8 mouse cellular contexts compared by ENCODE assay signal in genomic region chr9:21748033-21748432, GRCm38 (mm10). TPM values are rescaled to one million over a fixed set of nuclear protein-coding genes. Genes with fewer than 3 reads are reported as not detected.
A peak's percentile ranks its signal among the peaks of the same experiment; 100 is the strongest.
DNase-seq lines count a peak whose midpoint lies in the region; ATAC-seq and TF ChIP-seq lines count a peak whose summit lies in the region.

No protein-coding gene starts in this region.

- no peaks in the 10 kb centered on the region for H3K27me3 ChIP-seq in midbrain, postnatal 0 days (ENCODE audit: insufficient read depth, low read length)
- no peaks in the 10 kb centered on the region for H3K27me3 ChIP-seq in midbrain, embryonic 10.5 days (ENCODE audit: low read depth, poor library complexity, severe bottlenecking)
- no peaks in the 10 kb centered on the region for H3K27me3 ChIP-seq in cerebellum, adult 2 months (ENCODE audit: control insufficient read depth, insufficient read depth, low read length)
- H3K27me3 ChIP-seq in heart, postnatal 0 days (ENCODE audit: control insufficient read depth, insufficient read depth, low read length): no peaks in the 10 kb centered on the region

- H3K9ac ChIP-seq in midbrain, postnatal 0 days (replicated peaks; ENCODE audit: low read length, poor library complexity, severe bottlenecking): no peak overlapping the region
- H3K9ac ChIP-seq in heart, postnatal 0 days (replicated peaks; ENCODE audit: low read depth, low read length): no peak overlapping the region

- WGBS in midbrain, postnatal 0 days: 61% methylated on average over 7 of the region's 7 CpGs
- WGBS in midbrain, embryonic 10.5 days: 80% methylated on average over 7 of the region's 7 CpGs
- 4% methylated on average over 7 of the region's 7 CpGs for WGBS in cerebellum, adult 2 months
- 3% methylated on average over 7 of the region's 7 CpGs for WGBS in heart, postnatal 0 days

- no peak overlapping the region for H3K4me3 ChIP-seq in midbrain, postnatal 0 days (ENCODE audit: low read depth, low read length)
- H3K4me3 ChIP-seq in midbrain, embryonic 10.5 days: no peak overlapping the region
- H3K4me3 ChIP-seq in cerebellum, adult 2 months (replicated peaks; ENCODE audit: insufficient read depth, low read depth, low read length): no peak overlapping the region
- peak overlapping the region; percentile 2; the same call in 1 of the 2 replicates for H3K4me3 ChIP-seq in heart, postnatal 0 days (ENCODE audit: low read depth, low read length)

- no peaks in the 10 kb centered on the region for H3K9me3 ChIP-seq in midbrain, postnatal 0 days (ENCODE audit: low read length)
- H3K9me3 ChIP-seq in midbrain, embryonic 10.5 days (replicated peaks): no peaks in the 10 kb centered on the region
- no peaks in the 10 kb centered on the region for H3K9me3 ChIP-seq in heart, postnatal 0 days (replicated peaks; ENCODE audit: control insufficient read depth, low read length)

- no peak for TF ChIP-seq POLR2A in cerebellum, adult 2 months (IDR thresholded peaks at IDR 0.05; ENCODE audit: borderline replicate concordance, insufficient read depth, low read length)

- TF ChIP-seq EP300 in heart, postnatal 0 days (IDR thresholded peaks at IDR 0.05; ENCODE audit: low read depth): peak; percentile 82

- H3K4me1 ChIP-seq in midbrain, postnatal 0 days (ENCODE audit: insufficient read depth, low read length): no peaks in the 10 kb centered on the region
- H3K4me1 ChIP-seq in midbrain, embryonic 10.5 days: peaks cover 5% of the 10 kb centered on the region; the same call in 1 of the 2 replicates
- peaks cover 47% of the 10 kb centered on the region for H3K4me1 ChIP-seq in cerebellum, adult 2 months (ENCODE audit: control insufficient read depth, insufficient read depth, low read length)
- H3K4me1 ChIP-seq in heart, postnatal 0 days (ENCODE audit: control insufficient read depth, insufficient read depth): peaks cover 28% of the 10 kb centered on the region; the same call in 1 of the 2 replicates

- no peak for ATAC-seq in midbrain, postnatal 0 days (ENCODE audit: low FRiP score)
- ATAC-seq in heart, postnatal 0 days (ENCODE audit: insufficient read depth, low read depth): peak; percentile 84

- TF ChIP-seq CTCF in midbrain, postnatal 0 days (IDR thresholded peaks at IDR 0.05): no peak
- TF ChIP-seq CTCF in cerebellum, adult 2 months (IDR thresholded peaks at IDR 0.05; ENCODE audit: borderline replicate concordance, insufficient read depth, low read depth, low read length): peak; percentile 3; the same call in 1 of the 2 replicates
- no peak for TF ChIP-seq CTCF in heart, postnatal 0 days (IDR thresholded peaks at IDR 0.05; ENCODE audit: low read depth)

- no peak overlapping the region for H3K27ac ChIP-seq in midbrain, postnatal 0 days (ENCODE audit: low read depth, low read length)
- no peak overlapping the region for H3K27ac ChIP-seq in midbrain, embryonic 10.5 days (replicated peaks)
- H3K27ac ChIP-seq in cerebellum, adult 2 months (ENCODE audit: insufficient read depth, low read length): peak overlapping the region; percentile 98
- peak overlapping the region; percentile 81 for H3K27ac ChIP-seq in heart, postnatal 0 days (ENCODE audit: low read depth)

- peaks cover 46% of the 10 kb centered on the region for H3K36me3 ChIP-seq in midbrain, postnatal 0 days (ENCODE audit: insufficient read depth, low read length)
- H3K36me3 ChIP-seq in midbrain, embryonic 10.5 days: peaks cover 81% of the 10 kb centered on the region
- peaks cover 51% of the 10 kb centered on the region for H3K36me3 ChIP-seq in heart, postnatal 0 days (replicated peaks; ENCODE audit: control insufficient read depth, insufficient read depth, low read length)

- H3K4me2 ChIP-seq in midbrain, postnatal 0 days (ENCODE audit: low read depth, low read length, poor library complexity, severe bottlenecking): no peak overlapping the region
- peak overlapping the region; percentile 10; the same call in 1 of the 2 replicates for H3K4me2 ChIP-seq in heart, postnatal 0 days (ENCODE audit: low read depth, low read length)

- peak; percentile 78 for DNase-seq in midbrain, postnatal 0 days (ENCODE audit: low spot score)
- no peak for DNase-seq in midbrain, embryonic 10.5 days (ENCODE audit: low spot score)
- peak; percentile 93 to 99 for DNase-seq in cerebellum, adult 2 months
- DNase-seq in heart, postnatal 0 days (ENCODE audit: low spot score): peak; percentile 92
- DNase-seq in liver: peak; percentile 35
- no peak for DNase-seq in spleen, adult 12 weeks (ENCODE audit: low spot score)
- DNase-seq in spleen, postnatal 14 days (ENCODE audit: low spot score in 2 of 2): no peak
- DNase-seq in spleen, adult 18-20 months: no peak

RNA-seq across cellular contexts. Expression of gene Spc24, which starts 12.1 kb away (rescaled TPM):
- total RNA-seq in midbrain, postnatal 0 days (2014; rRNA removed): 5.5 and 6.6 TPM in 2 replicates
- 6.3 and 8.2 TPM in 2 replicates for polyA plus RNA-seq in midbrain, postnatal 0 days (2015; fragmentation: Nextera tagmentation; extraction: Ambion mirVana)
- 146 and 175 TPM in 2 replicates for polyA plus RNA-seq in midbrain, embryonic 10.5 days (2016; fragmentation: Nextera tagmentation; extraction: Ambion mirVana)
- polyA plus RNA-seq in cerebellum, adult 2 months (2012; rRNA removed): 3.8 TPM in 2 replicates
- 22.3 and 76.0 TPM in 2 replicates for total RNA-seq in heart, postnatal 0 days (2014; rRNA removed; ENCODE audit: low replicate concordance)
- 35.2 and 40.3 TPM in 2 replicates for polyA plus RNA-seq in heart, postnatal 0 days (2015; fragmentation: Nextera tagmentation; extraction: Ambion mirVana)

RNA-seq across cellular contexts. Expression of gene Ldlr, which starts 24.8 kb away (rescaled TPM):
- total RNA-seq in midbrain, postnatal 0 days (2014; rRNA removed): 16.7 and 27.7 TPM in 2 replicates
- 9.6 and 10.3 TPM in 2 replicates for polyA plus RNA-seq in midbrain, postnatal 0 days (2015; fragmentation: Nextera tagmentation; extraction: Ambion mirVana)
- polyA plus RNA-seq in midbrain, embryonic 10.5 days (2016; fragmentation: Nextera tagmentation; extraction: Ambion mirVana): 52.2 and 58.9 TPM in 2 replicates
- 34.1 and 34.2 TPM in 2 replicates for polyA plus RNA-seq in cerebellum, adult 2 months (2012; rRNA removed)
- 36.8 and 42.9 TPM in 2 replicates for total RNA-seq in heart, postnatal 0 days (2014; rRNA removed; ENCODE audit: low replicate concordance)
- polyA plus RNA-seq in heart, postnatal 0 days (2015; fragmentation: Nextera tagmentation; extraction: Ambion mirVana): 8.0 and 10.9 TPM in 2 replicates

RNA-seq across cellular contexts. Expression of gene Kank2, which starts 50.5 kb away (rescaled TPM):
- 14.9 and 15.2 TPM in 2 replicates for total RNA-seq in midbrain, postnatal 0 days (2014; rRNA removed)
- polyA plus RNA-seq in midbrain, postnatal 0 days (2015; fragmentation: Nextera tagmentation; extraction: Ambion mirVana): 2.9 TPM in 2 replicates
- polyA plus RNA-seq in midbrain, embryonic 10.5 days (2016; fragmentation: Nextera tagmentation; extraction: Ambion mirVana): 8.6 and 9.5 TPM in 2 replicates
- polyA plus RNA-seq in cerebellum, adult 2 months (2012; rRNA removed): 44.7 and 50.6 TPM in 2 replicates
- 78.5 and 92.4 TPM in 2 replicates for total RNA-seq in heart, postnatal 0 days (2014; rRNA removed; ENCODE audit: low replicate concordance)
- polyA plus RNA-seq in heart, postnatal 0 days (2015; fragmentation: Nextera tagmentation; extraction: Ambion mirVana): 10.3 and 10.9 TPM in 2 replicates

Comparison
In these comparisons a context has a peak if more than half of its experiments do, and no peak if none do; other contexts are left out.
1. DNase-seq: peak in midbrain, postnatal 0 days (single experiment), cerebellum, adult 2 months (2 of 2), heart, postnatal 0 days (single experiment) and liver (single experiment); none in midbrain, embryonic 10.5 days (single experiment), spleen, adult 12 weeks (single experiment), spleen, postnatal 14 days (0 of 2) and spleen, adult 18-20 months (0 of 2).
2. H3K27ac ChIP-seq: peak in cerebellum, adult 2 months (single experiment) and heart, postnatal 0 days (single experiment); none in midbrain, postnatal 0 days (single experiment) and midbrain, embryonic 10.5 days (single experiment).